Mouse (Mus musculus): ENCODE data around the gene Sergef.

DNA sequence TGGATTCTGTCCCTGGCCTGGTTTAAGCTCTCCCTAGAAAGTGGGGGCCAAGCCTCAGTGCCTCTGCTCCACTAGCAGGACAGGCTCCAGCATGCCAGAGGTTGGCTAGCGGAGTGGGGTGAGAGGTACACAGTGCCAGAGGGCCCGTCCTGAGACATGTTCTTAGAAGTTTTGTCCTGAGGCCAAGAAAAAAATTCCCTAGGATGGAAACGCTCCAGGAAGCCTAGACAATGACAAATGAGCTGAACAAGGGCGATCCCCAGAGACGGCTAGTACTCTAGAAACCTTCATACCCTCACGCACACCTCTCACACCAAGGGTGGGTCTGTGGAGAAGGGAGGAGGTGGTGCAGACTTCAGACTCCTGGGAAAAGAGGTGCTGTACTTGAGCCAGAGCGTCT, 85.6 kb downstream of the Sergef start:
- TF ChIP-seq CTCF (IDR thresholded peaks at IDR 0.05; ENCODE audit: low read depth) (no peak), EP300 (IDR thresholded peaks at IDR 0.05; ENCODE audit: low read depth) (no peak)
